Mouse (Mus musculus): ENCODE measurements at regions not wholly inside any gene's neighbourhood (a gene's known extent, or its start where the extent isn't known, plus 50 kb on each side); places are given as distances from the start of the nearest gene placed in this dataset.

DNA sequence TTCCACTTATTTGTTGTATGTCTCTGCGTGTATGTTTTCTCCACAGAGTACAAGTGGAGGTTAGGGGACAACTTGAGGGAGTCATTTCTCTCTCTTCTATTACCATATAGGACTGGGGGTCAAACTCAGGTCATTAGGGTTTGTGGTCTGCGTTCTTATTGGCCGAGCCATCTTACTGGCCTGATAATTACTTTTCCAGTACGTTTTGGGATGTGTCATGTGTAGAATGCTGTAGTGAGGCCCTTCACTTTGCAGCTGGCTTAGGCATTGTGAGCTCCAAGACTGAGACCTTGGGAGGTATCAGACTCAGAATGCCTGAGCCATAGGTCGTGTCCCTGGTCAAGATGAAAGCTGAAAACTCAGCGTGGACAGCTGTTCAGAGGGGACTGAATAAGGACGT is 161.7 kb upstream of the 4931429L15Rik start:
- 47% methylated on average over 7 of the region's 7 CpGs for WGBS

DNA sequence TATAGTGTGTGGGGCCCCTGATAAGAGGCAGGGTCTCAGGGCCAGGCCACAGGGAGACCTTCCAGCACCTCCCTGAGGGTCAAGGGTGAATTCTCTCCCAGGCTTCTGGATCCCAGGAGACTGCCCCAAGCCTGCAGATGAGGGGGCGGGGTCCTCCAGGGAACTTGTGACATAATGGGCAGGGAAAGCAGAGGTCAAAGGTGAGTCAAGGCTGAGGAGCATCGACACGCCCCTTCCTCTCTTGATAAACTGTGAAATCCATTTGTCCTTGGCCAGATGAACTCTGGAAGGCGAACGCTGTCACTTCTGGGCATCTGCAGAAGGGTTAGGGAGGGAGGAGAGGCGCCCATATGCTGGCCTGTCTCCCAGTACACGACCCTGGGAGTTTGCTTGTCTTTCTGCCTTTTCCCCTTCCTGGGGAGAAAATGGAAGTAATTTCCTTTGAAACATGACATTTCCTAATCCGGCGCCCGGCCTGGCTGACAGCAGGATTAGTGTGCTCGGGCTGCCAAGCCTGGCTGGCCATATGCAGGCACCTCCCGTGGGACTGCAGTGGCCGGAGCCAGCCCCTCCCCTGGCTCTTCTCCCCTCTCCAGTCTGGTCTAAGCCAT is 160.4 kb upstream of the 4931429L15Rik start:
- ATAC-seq (ENCODE audit: insufficient number of reproducible peaks, insufficient read depth, low FRiP score, low TSS enrichment, low read depth) = no peak
- H3K27ac ChIP-seq = no peak overlapping the region
- peaks cover 3% of the 10 kb centered on the region; the same call in 1 of the 2 replicates for H3K27me3 ChIP-seq
- no peak overlapping the region for H3K9ac ChIP-seq (replicated peaks)
- H3K36me3 ChIP-seq = no peaks in the 10 kb centered on the region
- peaks cover 11% of the 10 kb centered on the region; the same call in 1 of the 2 replicates for H3K4me1 ChIP-seq (replicated peaks)
- H3K4me2 ChIP-seq = no peak overlapping the region
- H3K4me3 ChIP-seq (replicated peaks) = no peak overlapping the region
- no peaks in the 10 kb centered on the region for H3K9me3 ChIP-seq
- 11% methylated on average over 13 of the region's 13 CpGs for WGBS

More for the DNA sequence above, 161.7 kb upstream of the 4931429L15Rik start:
- no peak overlapping the region for H3K4me2 ChIP-seq
- no peak overlapping the region for H3K27ac ChIP-seq
- H3K27me3 ChIP-seq = peaks cover 3% of the 10 kb centered on the region; the same call in 1 of the 2 replicates
- H3K9ac ChIP-seq (replicated peaks) = no peak overlapping the region
- H3K4me1 ChIP-seq (replicated peaks) = peaks cover 11% of the 10 kb centered on the region; the same call in 1 of the 2 replicates
- no peaks in the 10 kb centered on the region for H3K9me3 ChIP-seq
- ATAC-seq (ENCODE audit: insufficient number of reproducible peaks, insufficient read depth, low FRiP score, low TSS enrichment, low read depth) = no peak
- no peak overlapping the region for H3K4me3 ChIP-seq (replicated peaks)
- no peaks in the 10 kb centered on the region for H3K36me3 ChIP-seq

GRCm38 (mm10) chr9:46478611-46479010 is 158.8 kb upstream of the 4931429L15Rik start:
- ATAC-seq (ENCODE audit: insufficient number of reproducible peaks, insufficient read depth, low FRiP score, low TSS enrichment, low read depth) = no peak
- Histone ChIP-seq H3K9me3 (no peaks in the 10 kb centered on the region), H3K27me3 (peaks cover 3% of the 10 kb centered on the region; the same call in 1 of the 2 replicates), H3K36me3 (no peaks in the 10 kb centered on the region), H3K9ac (replicated peaks) (no peak overlapping the region), H3K4me2 (no peak overlapping the region), H3K4me1 (replicated peaks) (peaks cover 7% of the 10 kb centered on the region; the same call in 1 of the 2 replicates), H3K27ac (no peak overlapping the region), H3K4me3 (replicated peaks) (no peak overlapping the region)
- 34% methylated on average over 2 of the region's 2 CpGs for WGBS

GRCm38 (mm10) chr9:46476516-46476915 is 156.7 kb upstream of the 4931429L15Rik start:
- Histone ChIP-seq H3K27ac (no peak overlapping the region), H3K36me3 (no peaks in the 10 kb centered on the region), H3K4me3 (replicated peaks) (no peak overlapping the region), H3K4me2 (no peak overlapping the region), H3K27me3 (peaks cover 3% of the 10 kb centered on the region; the same call in 1 of the 2 replicates), H3K9ac (replicated peaks) (no peak overlapping the region), H3K9me3 (no peaks in the 10 kb centered on the region), H3K4me1 (replicated peaks) (peaks cover 7% of the 10 kb centered on the region; the same call in 1 of the 2 replicates)
- 56% methylated on average over 5 of the region's 5 CpGs for WGBS
- no peak for ATAC-seq (ENCODE audit: insufficient number of reproducible peaks, insufficient read depth, low FRiP score, low TSS enrichment, low read depth)

- Histone ChIP-seq H3K27me3 (peaks cover 7% of the 10 kb centered on the region; the same call in 1 of the 2 replicates), H3K36me3 (no peaks in the 10 kb centered on the region), H3K9me3 (no peaks in the 10 kb centered on the region), H3K4me2 (no peak overlapping the region), H3K9ac (replicated peaks) (no peak overlapping the region), H3K27ac (no peak overlapping the region), H3K4me3 (replicated peaks) (no peak overlapping the region), H3K4me1 (replicated peaks) (peaks cover 17% of the 10 kb centered on the region)
- 92% methylated on average over 10 of the region's 10 CpGs for WGBS
- no peak for ATAC-seq (ENCODE audit: insufficient number of reproducible peaks, insufficient read depth, low FRiP score, low TSS enrichment, low read depth)
Observed at GRCm38 (mm10) chr9:46473681-46474080, 153.9 kb upstream of the 4931429L15Rik start.

DNA sequence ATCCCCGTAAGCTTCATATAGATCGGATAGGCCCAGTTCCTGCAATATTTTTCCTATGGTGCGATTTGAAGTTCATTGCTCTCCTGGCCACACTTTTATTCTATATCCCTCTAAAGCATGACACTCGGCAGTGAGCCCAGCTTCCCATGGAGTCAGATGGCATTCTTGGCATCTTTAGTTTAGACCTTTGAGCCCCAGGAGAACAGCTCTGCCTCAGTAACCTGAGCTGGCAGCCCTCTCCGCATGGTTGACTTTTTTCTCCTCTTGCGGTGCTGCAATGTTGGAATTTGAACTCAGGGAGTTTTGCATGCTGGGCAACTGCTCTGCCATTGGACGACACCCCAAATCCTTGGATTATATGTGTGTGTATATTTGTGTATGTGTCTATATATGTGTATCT is 149.7 kb upstream of the 4931429L15Rik start:
- Histone ChIP-seq H3K27ac (no peak overlapping the region), H3K36me3 (no peaks in the 10 kb centered on the region)
- ATAC-seq (ENCODE audit: insufficient number of reproducible peaks, insufficient read depth, low FRiP score, low TSS enrichment, low read depth) = no peak

GRCm38 (mm10) chr9:46468306-46468705 is 148.5 kb upstream of the 4931429L15Rik start:
- Histone ChIP-seq H3K27ac (no peak overlapping the region), H3K9me3 (0 out of 2 replicates have a peak, but pooled peaks cover 3% of the 10 kb centered on the region), H3K4me2 (no peak overlapping the region), H3K4me3 (replicated peaks) (no peak overlapping the region), H3K27me3 (peaks cover 10% of the 10 kb centered on the region; the same call in 1 of the 2 replicates), H3K36me3 (no peaks in the 10 kb centered on the region), H3K4me1 (replicated peaks) (peaks cover 21% of the 10 kb centered on the region), H3K9ac (replicated peaks) (no peak overlapping the region)
- ATAC-seq (ENCODE audit: insufficient number of reproducible peaks, insufficient read depth, low FRiP score, low TSS enrichment, low read depth) = no peak
- 19% methylated on average over 2 of the region's 2 CpGs for WGBS

More for the DNA sequence above, 149.7 kb upstream of the 4931429L15Rik start:
- Histone ChIP-seq H3K4me2 (no peak overlapping the region), H3K9ac (replicated peaks) (no peak overlapping the region), H3K4me1 (replicated peaks) (peaks cover 21% of the 10 kb centered on the region), H3K4me3 (replicated peaks) (no peak overlapping the region), H3K9me3 (0 out of 2 replicates have a peak, but pooled peaks cover 3% of the 10 kb centered on the region), H3K27me3 (peaks cover 10% of the 10 kb centered on the region; the same call in 1 of the 2 replicates)
- whole genome bisulfite sequencing = 70% methylated on average over 7 of the region's 7 CpGs

DNA sequence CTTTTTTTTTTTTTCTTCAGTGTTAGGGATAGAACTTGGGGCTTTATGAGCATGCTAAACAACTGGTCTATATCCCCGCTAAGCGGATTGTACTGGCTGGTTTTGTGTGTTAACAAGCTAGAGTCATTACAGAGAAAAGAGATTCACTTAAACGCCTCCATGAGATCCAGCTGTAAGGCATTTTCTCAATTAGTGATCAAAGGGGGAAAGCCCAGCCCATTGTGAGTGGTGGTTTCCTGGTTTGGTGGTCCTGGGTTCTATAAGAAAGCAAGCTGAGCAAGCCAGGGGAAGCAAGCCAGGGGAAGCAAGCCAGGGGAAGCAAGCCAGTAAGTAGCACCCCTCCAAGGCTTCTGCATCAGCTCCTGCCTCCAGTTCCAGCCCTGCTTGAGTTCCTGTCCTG is 147.9 kb upstream of the 4931429L15Rik start:
- Histone ChIP-seq H3K36me3 (no peaks in the 10 kb centered on the region), H3K9ac (replicated peaks) (no peak overlapping the region), H3K4me2 (no peak overlapping the region), H3K4me3 (replicated peaks) (no peak overlapping the region), H3K27me3 (peaks cover 10% of the 10 kb centered on the region; the same call in 1 of the 2 replicates), H3K27ac (no peak overlapping the region), H3K4me1 (replicated peaks) (peaks cover 21% of the 10 kb centered on the region), H3K9me3 (0 out of 2 replicates have a peak, but pooled peaks cover 3% of the 10 kb centered on the region)
- no peak for ATAC-seq (ENCODE audit: insufficient number of reproducible peaks, insufficient read depth, low FRiP score, low TSS enrichment, low read depth)
- WGBS = 15% methylated on average over 3 of the region's 3 CpGs

DNA sequence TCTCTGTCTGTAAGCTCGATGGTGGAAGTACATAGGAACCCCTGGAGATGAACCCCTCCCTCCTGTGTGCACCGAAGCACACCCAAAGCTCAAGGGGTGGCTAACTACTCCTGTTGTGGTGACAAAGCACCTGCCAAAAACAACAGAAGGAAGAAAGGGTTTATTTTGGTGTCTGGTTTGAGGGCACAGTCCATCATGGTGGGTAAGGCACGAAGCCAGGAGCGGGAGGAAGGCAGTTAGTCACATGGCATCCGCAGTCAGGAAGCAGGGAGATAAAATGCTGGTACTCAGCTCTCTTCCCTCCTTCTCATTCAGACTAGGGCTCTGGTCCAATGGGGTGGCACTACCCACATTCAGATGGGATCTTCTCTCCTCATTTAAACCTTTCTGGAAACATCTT is 142.9 kb upstream of the 4931429L15Rik start:
- Histone ChIP-seq H3K9me3 (0 out of 2 replicates have a peak, but pooled peaks cover 3% of the 10 kb centered on the region), H3K27ac (no peak overlapping the region), H3K4me2 (no peak overlapping the region), H3K9ac (replicated peaks) (no peak overlapping the region), H3K36me3 (no peaks in the 10 kb centered on the region), H3K27me3 (peaks cover 17% of the 10 kb centered on the region), H3K4me3 (replicated peaks) (no peak overlapping the region), H3K4me1 (replicated peaks) (no peaks in the 10 kb centered on the region)
- 94% methylated on average over 5 of the region's 5 CpGs for WGBS
- ATAC-seq (ENCODE audit: insufficient number of reproducible peaks, insufficient read depth, low FRiP score, low TSS enrichment, low read depth) = no peak

DNA sequence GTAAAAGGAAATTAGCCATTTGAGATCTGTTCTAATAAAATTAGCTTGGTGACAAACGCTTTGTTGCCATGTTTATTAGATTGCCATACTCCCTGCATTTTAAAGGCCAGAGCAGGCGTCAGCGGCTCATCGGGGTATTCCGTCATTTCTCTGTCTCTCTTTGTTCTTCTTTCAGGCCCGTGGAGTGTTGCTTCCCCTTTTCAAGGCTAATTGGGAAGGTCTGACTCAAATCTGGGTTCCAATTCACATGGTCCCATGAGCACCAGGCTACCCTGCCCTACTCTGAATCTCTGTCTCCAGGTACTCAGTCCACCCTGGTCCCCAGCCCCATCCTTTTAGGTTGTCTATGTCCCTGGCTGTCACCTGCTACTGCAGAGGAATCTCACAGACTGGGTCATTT is 138.2 kb upstream of the 4931429L15Rik start:
- Histone ChIP-seq H3K4me2 (no peak overlapping the region), H3K27ac (no peak overlapping the region), H3K4me1 (replicated peaks) (peaks cover 10% of the 10 kb centered on the region; the same call in 1 of the 2 replicates), H3K9me3 (no peaks in the 10 kb centered on the region), H3K36me3 (no peaks in the 10 kb centered on the region), H3K4me3 (replicated peaks) (no peak overlapping the region), H3K9ac (replicated peaks) (no peak overlapping the region), H3K27me3 (peaks cover 18% of the 10 kb centered on the region)
- no peak for ATAC-seq (ENCODE audit: insufficient number of reproducible peaks, insufficient read depth, low FRiP score, low TSS enrichment, low read depth)
- WGBS = 47% methylated on average over 6 of the region's 6 CpGs

DNA sequence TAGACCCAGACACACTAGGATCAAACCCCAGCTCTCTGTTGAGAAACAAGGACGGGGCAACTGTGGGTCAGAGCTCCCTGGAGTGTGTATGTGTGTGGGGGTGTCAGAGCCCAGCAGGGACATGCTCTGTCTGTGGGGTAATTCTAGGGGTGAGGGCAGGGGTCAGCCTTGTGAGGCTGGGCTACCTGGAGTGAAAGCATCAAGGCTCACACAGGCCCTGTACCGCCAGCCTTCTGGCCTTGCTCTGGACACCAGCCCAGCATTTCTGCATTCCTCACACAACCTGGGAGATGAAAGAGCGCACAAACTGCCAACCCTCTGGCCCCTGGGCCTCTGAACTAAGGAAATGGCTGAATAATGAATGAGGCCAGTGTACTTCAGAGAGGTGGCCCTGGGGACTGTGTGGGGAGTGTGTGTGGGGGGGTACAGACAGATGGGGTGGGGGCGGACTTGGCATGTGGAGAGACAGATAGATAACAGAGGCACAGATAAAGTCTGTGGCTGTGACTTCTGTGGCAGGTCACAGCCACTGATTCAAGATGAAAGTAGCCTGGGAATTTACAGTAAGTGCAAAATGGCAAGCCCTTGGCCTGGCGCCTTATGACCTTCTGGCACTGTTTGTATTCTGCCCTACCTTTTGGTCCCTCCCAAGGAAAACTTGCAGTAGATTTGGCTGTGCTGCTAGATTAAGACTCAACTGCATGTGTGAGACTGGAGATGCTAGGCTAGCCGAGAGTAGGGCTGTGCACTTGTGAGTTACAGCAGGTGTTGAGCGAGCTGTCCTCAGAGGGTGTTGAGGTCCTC is 135.2 kb upstream of the 4931429L15Rik start:
- no peak overlapping the region for H3K27ac ChIP-seq
- no peak overlapping the region for H3K4me3 ChIP-seq (replicated peaks)
- H3K4me1 ChIP-seq (replicated peaks) = peaks cover 10% of the 10 kb centered on the region; the same call in 1 of the 2 replicates
- no peak for ATAC-seq (ENCODE audit: insufficient number of reproducible peaks, insufficient read depth, low FRiP score, low TSS enrichment, low read depth)
- H3K36me3 ChIP-seq = no peaks in the 10 kb centered on the region
- no peak overlapping the region for H3K4me2 ChIP-seq
- no peaks in the 10 kb centered on the region for H3K9me3 ChIP-seq
- H3K9ac ChIP-seq (replicated peaks) = no peak overlapping the region
- H3K27me3 ChIP-seq = peaks cover 16% of the 10 kb centered on the region
- 52% methylated on average over 7 of the region's 7 CpGs for WGBS
